Mouse (Mus musculus) embryonic fibroblast, embryonic 13.5 days (primary cell): Measurements from ENCODE around the gene Ctdsp2.

ENCODE experiments used
- CTCF ChIP-seq: IDR thresholded peaks from 2 replicates; pipeline ENCODE4 v1.5.1; 2011; ENCODE audit warnings: mild to moderate bottlenecking, control low read depth, low read length, moderate library complexity, borderline replicate concordance; ENCODE audit not compliant: insufficient read depth
- POLR2A ChIP-seq: IDR thresholded peaks from 2 replicates; pipeline ENCODE4 v1.6.1; 2011; ENCODE audit warnings: low read depth, mild to moderate bottlenecking, control low read depth, low read length, moderate library complexity

DNA sequence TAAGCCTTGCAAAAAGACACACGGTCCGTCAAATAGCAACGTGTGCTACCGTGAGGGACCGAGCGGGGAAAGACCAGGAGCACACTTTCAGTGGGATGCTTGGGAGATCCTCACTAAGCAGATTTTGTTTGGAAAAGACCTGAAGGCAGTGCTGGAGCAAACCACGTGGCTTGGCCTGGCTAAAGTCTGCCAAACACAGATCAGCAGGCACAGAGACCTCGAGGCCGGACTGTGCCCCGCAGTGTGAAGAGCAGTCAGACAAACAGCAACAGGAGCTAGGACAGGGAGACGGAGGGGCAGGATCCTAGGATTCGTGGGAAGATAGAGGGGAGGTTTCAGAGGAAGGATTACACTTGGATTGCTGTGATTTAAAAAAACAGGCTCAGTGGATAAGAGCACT is 57.8 kb downstream of the Ctdsp2 start:
- TF ChIP-seq POLR2A (no peak), CTCF (no peak)
